Comparison of ENCODE assay signal across 21 mouse cellular contexts in genomic region chr1:5273938-5274337, GRCm38 (mm10).
"Had no signal": no experiment of that assay in that cellular context is flagged by ENCODE, and none has a peak within 500 bp of the region (broad histone marks: within the 10 kb centered on the region; RNA-seq: fewer than 3 reads in every experiment).

No protein-coding gene starts in this region.

- H3K4me3 ChIP-seq: kidney, embryonic 15.5 days; left cerebral cortex, adult 2 months; neural tube, embryonic 12.5 days; neural tube, embryonic 15.5 days had no signal

- ATAC-seq: liver, postnatal 0 days; lung, postnatal 0 days had no signal

- H3K27ac ChIP-seq: kidney, embryonic 15.5 days; left cerebral cortex, adult 2 months; liver, embryonic 14.5 days; macrophage; neural tube, embryonic 12.5 days; neural tube, embryonic 15.5 days; stomach, postnatal 0 days had no signal

- DNase-seq: kidney, adult 8-10 months; kidney, postnatal 10 days; kidney, postnatal 36 days; layer of hippocampus, postnatal 36 days; liver, postnatal 0 days; lung, embryonic 14.5 days; right cerebral cortex, adult 18-20 months; right cerebral cortex, postnatal 14 days; right cerebral cortex, postnatal 4 days; thymus, adult 2 months; thymus, postnatal 14 days; thymus, postnatal 4 days had no signal

- H3K9ac ChIP-seq: kidney, embryonic 15.5 days; liver, embryonic 14.5 days; liver, postnatal 0 days; lung, embryonic 14.5 days; neural tube, embryonic 12.5 days; neural tube, embryonic 15.5 days had no signal

- H3K4me1 ChIP-seq: kidney, embryonic 15.5 days; neural tube, embryonic 12.5 days; neural tube, embryonic 15.5 days had no signal

- H3K36me3 ChIP-seq: kidney, embryonic 15.5 days; neural tube, embryonic 12.5 days; neural tube, embryonic 15.5 days had no signal

- H3K27me3 ChIP-seq: kidney, embryonic 15.5 days; neural tube, embryonic 12.5 days; neural tube, embryonic 15.5 days had no signal

- H3K4me2 ChIP-seq: kidney, embryonic 15.5 days; liver, embryonic 11.5 days; lung, embryonic 14.5 days; neural tube, embryonic 12.5 days; neural tube, embryonic 15.5 days had no signal

- H3K9me3 ChIP-seq: kidney, embryonic 15.5 days; neural tube, embryonic 12.5 days; neural tube, embryonic 15.5 days had no signal
